Mouse (Mus musculus) CH12.LX (cell line): Measurements from ENCODE around the gene Exd1. TPM values are rescaled to one million over a fixed set of nuclear protein-coding genes. Genes with fewer than 3 reads are reported as not detected.
A peak's percentile ranks its signal among the peaks of the same experiment; 100 is the strongest.

Experiments
- DNase-seq: peaks from one replicate; pipeline ENCODE4 v3.0.0-alpha.2; 2013; ENCODE audit errors: extremely low read depth
- H3K27ac ChIP-seq: 2 replicates; pipeline ENCODE4 v1.5.1; 2012; ENCODE audit warnings: low read depth, mild to moderate bottlenecking, control low read depth, moderate library complexity; ENCODE audit not compliant: insufficient read depth
- H3K27me3 ChIP-seq: replicated peaks from 2 replicates; pipeline ENCODE3; 2012; ENCODE audit warnings: inconsistent platforms
- H3K36me3 ChIP-seq, 2 experiments: replicated peaks in 1 of 2; 2 replicates each; pipeline versions ENCODE3 to v1.6.1; 2012; ENCODE audit warnings: inconsistent platforms in 1 of 2, low read length in 1 of 2, mild to moderate bottlenecking in 1 of 2, mixed read lengths in 1 of 2, moderate library complexity in 1 of 2; ENCODE audit not compliant: control insufficient read depth in 1 of 2, insufficient read depth in 1 of 2
- H3K4me1 ChIP-seq, 2 experiments: 2 replicates each; pipeline ENCODE4 v1.6.1; 2012; ENCODE audit warnings: inconsistent platforms in 1 of 2, moderate library complexity in 1 of 2; ENCODE audit not compliant: insufficient read depth in 2 of 2, control insufficient read depth in 1 of 2
- H3K4me2 ChIP-seq: 2 replicates; pipeline ENCODE4 v1.6.1; 2012; ENCODE audit warnings: low read depth, mild to moderate bottlenecking, control low read depth; ENCODE audit not compliant: poor library complexity, insufficient read depth, severe bottlenecking
- H3K4me3 ChIP-seq, 3 experiments: fragments of 150-350 bp in 1 of 3; sonication (generic) in 1 of 3; replicated peaks in 1 of 3; 2 replicates each; pipeline versions ENCODE3 to v1.5.1; 2011 to 2012; ENCODE audit warnings: low read depth in 2 of 3, low read length in 2 of 3, mild to moderate bottlenecking in 2 of 3, moderate library complexity in 2 of 3, control low read depth in 1 of 3, improper control_type of control experiment in 1 of 3, inconsistent platforms in 1 of 3, mixed read lengths in 1 of 3; ENCODE audit not compliant: poor library complexity in 1 of 3
- H3K79me2 ChIP-seq: replicated peaks from 2 replicates; pipeline ENCODE4 v1.6.1; 2012; ENCODE audit warnings: mild to moderate bottlenecking, moderate library complexity; ENCODE audit not compliant: control insufficient read depth, poor library complexity, insufficient read depth, severe bottlenecking; ENCODE audit errors: extremely low read depth
- H3K9ac ChIP-seq: 2 replicates; pipeline ENCODE4 v1.6.1; 2012; ENCODE audit warnings: low read depth, mild to moderate bottlenecking, control low read depth, moderate library complexity; ENCODE audit not compliant: insufficient read depth
- H3K9me3 ChIP-seq: replicated peaks from 2 replicates; pipeline ENCODE3; 2012; ENCODE audit warnings: low read length, inconsistent platforms, mixed read lengths
- BHLHE40 ChIP-seq: IDR thresholded peaks from 2 replicates; pipeline ENCODE4 v1.6.1; 2011; ENCODE audit warnings: mild to moderate bottlenecking, low read depth, low read length, improper control_type of control experiment
- ELF1 ChIP-seq: IDR thresholded peaks from 2 replicates; pipeline ENCODE4 v1.6.1; 2014; ENCODE audit warnings: low read depth, mild to moderate bottlenecking, inconsistent platforms, low read length, improper control_type of control experiment
- ETS1 ChIP-seq: conservative IDR thresholded peaks from 2 replicates; pipeline ENCODE4 v1.6.1; 2012; ENCODE audit warnings: low read depth, mild to moderate bottlenecking, inconsistent platforms, low read length, improper control_type of control experiment, moderate library complexity
- HCFC1 ChIP-seq: IDR thresholded peaks from 2 replicates; pipeline ENCODE4 v1.6.1; 2012; ENCODE audit warnings: low read depth, mild to moderate bottlenecking, inconsistent platforms, low read length, improper control_type of control experiment
- IRF4 ChIP-seq: IDR thresholded peaks from 2 replicates; pipeline ENCODE4 v1.6.1; 2014; ENCODE audit warnings: low read depth, mild to moderate bottlenecking, inconsistent platforms, low read length, improper control_type of control experiment
- KAT2A ChIP-seq: IDR thresholded peaks from 2 replicates; pipeline ENCODE4 v1.6.1; 2012; ENCODE audit warnings: low read length, improper control_type of control experiment, inconsistent platforms; ENCODE audit not compliant: insufficient replicate concordance
- MAFK ChIP-seq: IDR thresholded peaks from 2 replicates; pipeline ENCODE4 v1.6.1; 2011; ENCODE audit warnings: low read length, improper control_type of control experiment; ENCODE audit not compliant: insufficient replicate concordance
- MEF2A ChIP-seq: IDR thresholded peaks from 2 replicates; pipeline ENCODE4 v1.6.1; 2014; ENCODE audit warnings: low read depth, mild to moderate bottlenecking, inconsistent platforms, low read length, improper control_type of control experiment, borderline replicate concordance
- MYC ChIP-seq: IDR thresholded peaks from 2 replicates; pipeline ENCODE4 v1.6.1; 2011; ENCODE audit warnings: low read depth, mild to moderate bottlenecking, improper control_type of control experiment, low read length
- NELFE ChIP-seq: IDR thresholded peaks from 2 replicates; pipeline ENCODE4 v1.6.1; 2011; ENCODE audit warnings: low read depth, low read length, improper control_type of control experiment
- POLR2AphosphoS2 ChIP-seq: IDR thresholded peaks from 2 replicates; pipeline ENCODE4 v1.6.1; 2011; ENCODE audit warnings: low read depth, low read length, improper control_type of control experiment
- RAD21 ChIP-seq: IDR thresholded peaks from 2 replicates; pipeline ENCODE4 v1.6.1; 2011; ENCODE audit warnings: low read depth, mild to moderate bottlenecking, low read length, improper control_type of control experiment, moderate library complexity
- RCOR1 ChIP-seq: conservative IDR thresholded peaks from 2 replicates; pipeline ENCODE4 v1.6.1; 2012; ENCODE audit warnings: low read depth, mild to moderate bottlenecking, inconsistent platforms, low read length, improper control_type of control experiment
- SIN3A ChIP-seq: IDR thresholded peaks from 2 replicates; pipeline ENCODE4 v1.6.1; 2012; ENCODE audit warnings: low read length, improper control_type of control experiment, inconsistent platforms
- TCF12 ChIP-seq: IDR thresholded peaks from 2 replicates; pipeline ENCODE4 v1.6.1; 2014; ENCODE audit warnings: low read depth, mild to moderate bottlenecking, inconsistent platforms, low read length, improper control_type of control experiment
- UBTF ChIP-seq: IDR thresholded peaks from 2 replicates; pipeline ENCODE4 v1.6.1; 2012; ENCODE audit warnings: low read depth, mild to moderate bottlenecking, inconsistent platforms, low read length, improper control_type of control experiment, moderate library complexity
- USF1 ChIP-seq: IDR thresholded peaks from 2 replicates; pipeline ENCODE4 v1.6.1; 2014; ENCODE audit warnings: low read depth, mild to moderate bottlenecking, inconsistent platforms, low read length, improper control_type of control experiment
- ZC3H11A ChIP-seq: IDR thresholded peaks from 2 replicates; pipeline ENCODE4 v1.6.1; 2012; ENCODE audit warnings: low read depth, mild to moderate bottlenecking, inconsistent platforms, low read length, improper control_type of control experiment
- ZMIZ1 ChIP-seq: IDR thresholded peaks from 2 replicates; pipeline ENCODE4 v1.6.1; 2012; ENCODE audit warnings: low read depth, mild to moderate bottlenecking, inconsistent platforms, low read length, improper control_type of control experiment
- ZNF384 ChIP-seq: IDR thresholded peaks from 2 replicates; pipeline ENCODE4 v1.6.1; 2012; ENCODE audit warnings: low read depth, low read length, improper control_type of control experiment, inconsistent platforms
- dilution Hi-C: fragments of 300-500 bp; cut with MboI; formaldehyde crosslinking; loops from 2 replicates; pipeline ENCODE4 v1.14.3; 2020; ENCODE audit warnings: low sequenced_read_pairs; ENCODE audit not compliant: extremely low pct_unique_long_range_greater_than_20kb, extremely low pct_ligation_motif_present
- in situ Hi-C: fragments of 300-500 bp; cut with MboI; formaldehyde crosslinking; loops from 3 replicates; pipeline ENCODE4 v1.14.3; 2019; ENCODE audit warnings: low sequenced_read_pairs, low pct_ligation_motif_present, low pct_unique_long_range_greater_than_20kb, mixed read lengths
- polyA plus RNA-seq: library from polyadenylated mRNA; unstranded; fragments of >175 nt; gene quantifications from 2 replicates; pipeline ENCODE4 v1.2.1, GENCODE M21; 2012; ENCODE audit warnings: low read depth; ENCODE audit not compliant: insufficient read length
- total RNA-seq, 2 experiments: library from RNA; depleted of rRNA; stranded (reverse); fragments of 300-350 nt in 1 of 2; fragments of >200 nt in 1 of 2; gene quantifications; 2 replicates each; pipeline ENCODE4 v1.2.3; 2012 to 2014

Gene Exd1
- total and polyA plus RNA-seq, 3 experiments: 0.17 to 0.39 (median 0.25) TPM

GRCm38 (mm10) chr2:119558039-119558438, 10.6 kb upstream of the Exd1 start:
- H3K9me3 ChIP-seq: no peaks in the 10 kb centered on the region
- peaks cover 8% of the 10 kb centered on the region; the same call in 1 of the 2 replicates for H3K79me2 ChIP-seq
- no peaks in the 10 kb centered on the region for H3K27me3 ChIP-seq
- dilution Hi-C loops: no loop called here
- peaks cover 2 to 8% of the 10 kb centered on the region in 2 experiments for H3K36me3 ChIP-seq
- H3K4me3 ChIP-seq: no peak overlapping the region
- no peak overlapping the region for H3K27ac ChIP-seq
- TF ChIP-seq MAFK (peak; percentile 73), IRF4 (no peak)
- TF ChIP-seq, all 38 proteins: peak for 1
- in situ Hi-C loops: no loop called here
- DNase-seq: no peak
- no peak overlapping the region for H3K9ac ChIP-seq
- H3K4me2 ChIP-seq: no peak overlapping the region
- peaks cover 10 to 32% of the 10 kb centered on the region in 2 experiments for H3K4me1 ChIP-seq

GRCm38 (mm10) chr2:119549678-119550077, 2.3 kb upstream of the Exd1 start:
- in situ Hi-C loops: loop anchor here (5.0 kb wide), 1 partner anchor 33 kb away; no protein-coding TSS in a partner anchor

GRCm38 (mm10) chr2:119548691-119549090, 1.3 kb upstream of the Exd1 start:
- Histone ChIP-seq H3K4me3 (peak overlapping the region in 1 of 3 experiments; percentile 76), H3K79me2 (no peaks in the 10 kb centered on the region; the same call in none of the 2 replicates), H3K9ac (peak overlapping the region; percentile 61; the same call in 1 of the 2 replicates), H3K4me2 (peak overlapping the region; percentile 97; the same call in 1 of the 2 replicates), H3K9me3 (no peaks in the 10 kb centered on the region), H3K27me3 (no peaks in the 10 kb centered on the region), H3K36me3 (peaks cover 0 to 6% of the 10 kb centered on the region in 2 experiments), H3K27ac (no peak overlapping the region), H3K4me1 (peaks cover 0 to 11% of the 10 kb centered on the region in 2 experiments; a peak in 2 of 4 replicates)
- no peak for DNase-seq
- dilution Hi-C loops (no loop called here), in situ Hi-C loops (loop anchor here (5.0 kb wide), 1 partner anchor 34 kb away; no protein-coding TSS in a partner anchor)
- TF ChIP-seq ETS1: no peak
- no peak for TF ChIP-seq UBTF
- no peak for TF ChIP-seq BHLHE40
- TF ChIP-seq ZC3H11A: no peak
- TF ChIP-seq MEF2A: no peak
- no peak for TF ChIP-seq NELFE
- no peak for TF ChIP-seq SIN3A
- no peak for TF ChIP-seq USF1

More at GRCm38 (mm10) chr2:119549678-119550077, 2.3 kb upstream of the Exd1 start:
- no peaks in the 10 kb centered on the region for H3K9me3 ChIP-seq
- TF ChIP-seq SIN3A (no peak), KAT2A (no peak), ELF1 (no peak), ZMIZ1 (no peak), MYC (no peak), RCOR1 (no peak), ZNF384 (no peak), IRF4 (no peak), HCFC1 (no peak), MEF2A (no peak), UBTF (no peak), RAD21 (no peak), ETS1 (no peak), USF1 (no peak), POLR2AphosphoS2 (no peak), TCF12 (no peak)
- peaks cover 0 to 11% of the 10 kb centered on the region in 2 experiments; a peak in 2 of 4 replicates for H3K4me1 ChIP-seq
- no peak overlapping the region for H3K4me3 ChIP-seq
- H3K4me2 ChIP-seq: no peak overlapping the region
- no peak for DNase-seq
- H3K9ac ChIP-seq: no peak overlapping the region
- H3K27me3 ChIP-seq: no peaks in the 10 kb centered on the region
- dilution Hi-C loops: no loop called here
- H3K27ac ChIP-seq: no peak overlapping the region
- peaks cover 4% of the 10 kb centered on the region for H3K79me2 ChIP-seq
- peaks cover 0 to 6% of the 10 kb centered on the region in 2 experiments for H3K36me3 ChIP-seq
